In genomic region chr16:32078408-32078990, GRCm38 (mm10) we compare ENCODE assay signal across 8 mouse cellular contexts. TPM values are rescaled to one million over a fixed set of nuclear protein-coding genes. Genes with fewer than 3 reads are reported as not detected.
DNase-seq lines count a peak whose midpoint lies in the region; ATAC-seq and TF ChIP-seq lines count a peak whose summit lies in the region.

No protein-coding gene starts in this region.

- in situ Hi-C loops in CH12.LX (cut with MboI; ENCODE audit: low pct_ligation_motif_present, low pct_unique_long_range_greater_than_20kb, low sequenced_read_pairs) = no loop called here

- H3K27me3 ChIP-seq in CH12.LX (replicated peaks) = no peaks in the 10 kb centered on the region
- no peaks in the 10 kb centered on the region for H3K27me3 ChIP-seq in heart, embryonic 16.5 days (ENCODE audit: control insufficient read depth, insufficient read depth, low read length)
- H3K27me3 ChIP-seq in limb, embryonic 11.5 days (ENCODE audit: control insufficient read depth, insufficient read depth, low read length) = no peaks in the 10 kb centered on the region
- H3K27me3 ChIP-seq in midbrain, postnatal 0 days (ENCODE audit: insufficient read depth, low read length) = no peaks in the 10 kb centered on the region

- intact Hi-C loops in gastrocnemius, postnatal 14 days (cut with DNase I; ENCODE audit: low total_unique reads) = no loop called here

- under 1% methylated on average over 30 of the region's 30 CpGs for WGBS in heart, embryonic 16.5 days
- WGBS in limb, embryonic 11.5 days = under 1% methylated on average over 30 of the region's 30 CpGs
- under 1% methylated on average over 29 of the region's 30 CpGs for WGBS in midbrain, postnatal 0 days

- no peak for TF ChIP-seq EP300 in CH12.LX (IDR thresholded peaks at IDR 0.05; ENCODE audit: low read length)

- H3K4me1 ChIP-seq in CH12.LX (ENCODE audit: control insufficient read depth in 1 of 2, insufficient read depth in 2 of 2) = peaks cover 9 to 40% of the 10 kb centered on the region in 2 experiments
- H3K4me1 ChIP-seq in cortical plate, adult 2 months (ENCODE audit: control insufficient read depth, insufficient read depth, low read length) = peaks cover 3% of the 10 kb centered on the region; the same call in 1 of the 2 replicates
- H3K4me1 ChIP-seq in heart, embryonic 16.5 days (ENCODE audit: control insufficient read depth, insufficient read depth, low read length) = peaks cover 23% of the 10 kb centered on the region
- peaks cover 6% of the 10 kb centered on the region for H3K4me1 ChIP-seq in limb, embryonic 11.5 days (ENCODE audit: control insufficient read depth, insufficient read depth, low read length)
- H3K4me1 ChIP-seq in midbrain, postnatal 0 days (ENCODE audit: insufficient read depth, low read length) = peaks cover 9% of the 10 kb centered on the region; the same call in 1 of the 2 replicates

- H3K36me3 ChIP-seq in CH12.LX (replicated peaks in 1 of 2; ENCODE audit: control insufficient read depth in 1 of 2, insufficient read depth in 1 of 2, low read length in 1 of 2) = peaks cover 0 to 18% of the 10 kb centered on the region in 2 experiments
- no peaks in the 10 kb centered on the region for H3K36me3 ChIP-seq in heart, embryonic 16.5 days (ENCODE audit: control insufficient read depth, insufficient read depth)
- H3K36me3 ChIP-seq in limb, embryonic 11.5 days (ENCODE audit: control insufficient read depth, insufficient read depth, low read length) = no peaks in the 10 kb centered on the region
- H3K36me3 ChIP-seq in midbrain, postnatal 0 days (ENCODE audit: insufficient read depth, low read length) = peaks cover 3% of the 10 kb centered on the region; the same call in 1 of the 2 replicates

- ATAC-seq in heart, embryonic 16.5 days (replicated peaks; ENCODE audit: extremely low read depth, insufficient read depth, low FRiP score) = no peak
- no peak for ATAC-seq in limb, embryonic 11.5 days (ENCODE audit: insufficient number of reproducible peaks, low FRiP score, low TSS enrichment, low read depth)
- ATAC-seq in midbrain, postnatal 0 days (ENCODE audit: low FRiP score) = peak; percentile 71

- H3K27ac ChIP-seq in CH12.LX (ENCODE audit: insufficient read depth, low read depth) = peak overlapping the region; percentile 71
- H3K27ac ChIP-seq in cortical plate, adult 2 months (ENCODE audit: insufficient read depth, low read length) = peak overlapping the region; percentile 95; the same call in 1 of the 2 replicates
- H3K27ac ChIP-seq in heart, embryonic 16.5 days (ENCODE audit: low read length) = peak overlapping the region; percentile 98
- H3K27ac ChIP-seq in limb, embryonic 11.5 days (replicated peaks; ENCODE audit: low read depth, low read length) = peak overlapping the region; percentile 89
- peak overlapping the region; percentile 85 for H3K27ac ChIP-seq in midbrain, postnatal 0 days (ENCODE audit: low read depth, low read length)

- peaks cover 46% of the 10 kb centered on the region for H3K79me2 ChIP-seq in CH12.LX (replicated peaks; ENCODE audit: control insufficient read depth, extremely low read depth, insufficient read depth, poor library complexity, severe bottlenecking)

- TF ChIP-seq RAD21 in CH12.LX (IDR thresholded peaks at IDR 0.05; ENCODE audit: low read depth, low read length) = no peak

- TF ChIP-seq POLR2A in CH12.LX (IDR thresholded peaks at IDR 0.05; ENCODE audit: low read depth, low read length) = no peak
- TF ChIP-seq POLR2A in cortical plate, adult 2 months (IDR thresholded peaks at IDR 0.05; ENCODE audit: extremely low read depth, insufficient read depth, low read length) = no peak

- no peak for TF ChIP-seq CTCF in CH12.LX (conservative IDR thresholded peaks at IDR 0.05 in 1 of 2, IDR thresholded peaks at IDR 0.05 in 1 of 2; ENCODE audit: low read depth in 2 of 2, low read length in 2 of 2)
- no peak for TF ChIP-seq CTCF in cortical plate, adult 2 months (IDR thresholded peaks at IDR 0.05; ENCODE audit: extremely low read depth, insufficient read depth, low read length)
- no peak for TF ChIP-seq CTCF in midbrain, postnatal 0 days (IDR thresholded peaks at IDR 0.05)

- peak overlapping the region; percentile 88 for H3K9ac ChIP-seq in CH12.LX (ENCODE audit: insufficient read depth, low read depth)
- H3K9ac ChIP-seq in heart, embryonic 16.5 days (ENCODE audit: low read length) = peak overlapping the region; percentile 100
- peak overlapping the region; percentile 95 for H3K9ac ChIP-seq in limb, embryonic 11.5 days (ENCODE audit: low read length)
- H3K9ac ChIP-seq in midbrain, postnatal 0 days (replicated peaks; ENCODE audit: low read length, poor library complexity, severe bottlenecking) = peak overlapping the region; percentile 92

- dilution Hi-C loops in CH12.LX (cut with MboI; ENCODE audit: extremely low pct_ligation_motif_present, extremely low pct_unique_long_range_greater_than_20kb, low sequenced_read_pairs) = no loop called here

- H3K9me3 ChIP-seq in CH12.LX (replicated peaks; ENCODE audit: low read length) = no peaks in the 10 kb centered on the region
- no peaks in the 10 kb centered on the region for H3K9me3 ChIP-seq in heart, embryonic 16.5 days (replicated peaks; ENCODE audit: control insufficient read depth, low read length)
- H3K9me3 ChIP-seq in limb, embryonic 11.5 days (ENCODE audit: control insufficient read depth, low read length) = no peaks in the 10 kb centered on the region
- no peaks in the 10 kb centered on the region for H3K9me3 ChIP-seq in midbrain, postnatal 0 days (ENCODE audit: low read length)

- H3K4me3 ChIP-seq in CH12.LX (replicated peaks in 1 of 3; ENCODE audit: low read depth in 2 of 3, low read length in 2 of 3, poor library complexity in 1 of 3) = peak overlapping the region; percentile 68 to 87 (median 81)
- peak overlapping the region; percentile 94 for H3K4me3 ChIP-seq in cortical plate, adult 2 months (ENCODE audit: insufficient read depth, low read length)
- peak overlapping the region; percentile 87 for H3K4me3 ChIP-seq in heart, embryonic 16.5 days (ENCODE audit: low read length)
- peak overlapping the region; percentile 75 for H3K4me3 ChIP-seq in limb, embryonic 11.5 days (ENCODE audit: low read depth, low read length)
- H3K4me3 ChIP-seq in midbrain, postnatal 0 days (ENCODE audit: low read depth, low read length) = peak overlapping the region; percentile 100

- peak overlapping the region; percentile 100 for H3K4me2 ChIP-seq in CH12.LX (ENCODE audit: insufficient read depth, low read depth, poor library complexity, severe bottlenecking)
- peak overlapping the region; percentile 87 for H3K4me2 ChIP-seq in heart, embryonic 16.5 days (ENCODE audit: low read depth, low read length)
- peak overlapping the region; percentile 49 for H3K4me2 ChIP-seq in limb, embryonic 11.5 days (ENCODE audit: low read depth, severe bottlenecking)
- H3K4me2 ChIP-seq in midbrain, postnatal 0 days (ENCODE audit: low read depth, low read length, poor library complexity, severe bottlenecking) = peak overlapping the region; percentile 64

- DNase-seq in gastrocnemius, adult 8-10 months (ENCODE audit: low spot score in 2 of 2) = peak; percentile 12 to 28
- no peak for DNase-seq in gastrocnemius, postnatal 14 days
- DNase-seq in CH12.LX (ENCODE audit: extremely low read depth) = peak; percentile 54
- peak; percentile 75 for DNase-seq in limb, embryonic 11.5 days (ENCODE audit: low spot score)
- peak; percentile 43 for DNase-seq in midbrain, postnatal 0 days (ENCODE audit: low spot score)
- no peak for DNase-seq in gastrocnemius, postnatal 4 days (ENCODE audit: low spot score in 2 of 2)

TF ChIP-seq in CH12.LX, 34 proteins besides CTCF, POLR2A, EP300 and RAD21 (continues in another document):
- no peak for TF ChIP-seq GABPA (IDR thresholded peaks at IDR 0.05; ENCODE audit: insufficient replicate concordance, low read depth, low read length)
- TF ChIP-seq MXI1 (IDR thresholded peaks at IDR 0.05; ENCODE audit: low read depth, low read length) = peak; percentile 57; the same call in 1 of the 2 replicates

RNA-seq across cellular contexts. Expression of gene Pak2, which starts 0.6 kb away (rescaled TPM):
- 10 to 100 TPM; 11.8 to 14.2 (median 13.3) TPM for total RNA-seq in gastrocnemius, adult 8-10 months (2022)
- 10 to 100 TPM; 18.9 to 19.7 TPM for total RNA-seq in gastrocnemius, postnatal 14 days (2021)
- total RNA-seq in CH12.LX (2012; rRNA removed) = 37.2 and 43.5 TPM in 2 replicates
- 69.8 and 73.1 TPM in 2 replicates for total RNA-seq in CH12.LX (2014; rRNA removed)
- polyA plus RNA-seq in CH12.LX (2012; ENCODE audit: insufficient read length, low read depth) = 69.0 and 79.7 TPM in 2 replicates
- 15.7 and 17.7 TPM in 2 replicates for polyA plus RNA-seq in cortical plate, adult 2 months (2012; rRNA removed)
- polyA plus RNA-seq in heart, embryonic 16.5 days (2015; fragmentation: Nextera tagmentation; extraction: Ambion mirVana) = 23.9 and 26.5 TPM in 2 replicates
- 41.1 and 42.7 TPM in 2 replicates for polyA plus RNA-seq in limb, embryonic 11.5 days (2014; fragmentation: Nextera tagmentation; extraction: Ambion mirVana)
- 35.3 and 37.1 TPM in 2 replicates for total RNA-seq in midbrain, postnatal 0 days (2014; rRNA removed)
- polyA plus RNA-seq in midbrain, postnatal 0 days (2015; fragmentation: Nextera tagmentation; extraction: Ambion mirVana) = 23.0 and 26.0 TPM in 2 replicates
- 10 to 100 TPM; 36.2 to 38.1 TPM for total RNA-seq in gastrocnemius, postnatal 4 days (2021)

RNA-seq across cellular contexts. Expression of gene Pigx, which starts 21.0 kb away (rescaled TPM):
- total RNA-seq in gastrocnemius, adult 8-10 months (2022) = 10 to 100 TPM; 11.3 to 17.4 (median 11.7) TPM
- total RNA-seq in gastrocnemius, postnatal 14 days (2021) = 10 to 100 TPM; 12.3 to 12.9 TPM
- total RNA-seq in CH12.LX (2012; rRNA removed) = 47.1 and 48.1 TPM in 2 replicates
- 83.0 and 94.7 TPM in 2 replicates for total RNA-seq in CH12.LX (2014; rRNA removed)
- 46.4 and 48.1 TPM in 2 replicates for polyA plus RNA-seq in CH12.LX (2012; ENCODE audit: insufficient read length, low read depth)
- polyA plus RNA-seq in cortical plate, adult 2 months (2012; rRNA removed) = 27.9 and 32.6 TPM in 2 replicates
- polyA plus RNA-seq in heart, embryonic 16.5 days (2015; fragmentation: Nextera tagmentation; extraction: Ambion mirVana) = 63.6 and 73.0 TPM in 2 replicates
- 131 and 137 TPM in 2 replicates for polyA plus RNA-seq in limb, embryonic 11.5 days (2014; fragmentation: Nextera tagmentation; extraction: Ambion mirVana)
- total RNA-seq in midbrain, postnatal 0 days (2014; rRNA removed) = 38.8 and 53.2 TPM in 2 replicates
- polyA plus RNA-seq in midbrain, postnatal 0 days (2015; fragmentation: Nextera tagmentation; extraction: Ambion mirVana) = 90.4 and 91.3 TPM in 2 replicates
- 10 to 100 TPM; 21.5 to 22.9 TPM for total RNA-seq in gastrocnemius, postnatal 4 days (2021)

RNA-seq across cellular contexts. Expression of gene Cep19, which starts 21.1 kb away (rescaled TPM):
- total RNA-seq in gastrocnemius, adult 8-10 months (2022) = 10 to 100 TPM in 2 of 4 experiments, 1 to 10 TPM in 2; 9.5 to 11.1 (median 10.2) TPM
- 1 to 10 TPM; 6.1 to 7.6 TPM for total RNA-seq in gastrocnemius, postnatal 14 days (2021)
- 17.6 and 23.0 TPM in 2 replicates for total RNA-seq in CH12.LX (2012; rRNA removed)
- total RNA-seq in CH12.LX (2014; rRNA removed) = 31.3 and 37.3 TPM in 2 replicates
- polyA plus RNA-seq in CH12.LX (2012; ENCODE audit: insufficient read length, low read depth) = 29.4 and 34.9 TPM in 2 replicates
- polyA plus RNA-seq in cortical plate, adult 2 months (2012; rRNA removed) = 61.7 and 64.8 TPM in 2 replicates
- polyA plus RNA-seq in heart, embryonic 16.5 days (2015; fragmentation: Nextera tagmentation; extraction: Ambion mirVana) = 21.7 and 26.3 TPM in 2 replicates
- 38.2 and 44.3 TPM in 2 replicates for polyA plus RNA-seq in limb, embryonic 11.5 days (2014; fragmentation: Nextera tagmentation; extraction: Ambion mirVana)
- 29.9 and 34.7 TPM in 2 replicates for total RNA-seq in midbrain, postnatal 0 days (2014; rRNA removed)
- 54.3 and 57.3 TPM in 2 replicates for polyA plus RNA-seq in midbrain, postnatal 0 days (2015; fragmentation: Nextera tagmentation; extraction: Ambion mirVana)
- total RNA-seq in gastrocnemius, postnatal 4 days (2021) = 1 to 10 TPM; 8.0 TPM

Comparison
In these comparisons a context has a peak if more than half of its experiments do, and no peak if none do; other contexts are left out.
1. DNase-seq: peak in gastrocnemius, adult 8-10 months (2 of 2), CH12.LX (single experiment), limb, embryonic 11.5 days (single experiment) and midbrain, postnatal 0 days (single experiment); none in gastrocnemius, postnatal 14 days (single experiment) and gastrocnemius, postnatal 4 days (0 of 2).
2. H3K4me2 ChIP-seq: peak in every context shown above with its lines; median percentile 100 in CH12.LX; 87 in heart, embryonic 16.5 days; 64 in midbrain, postnatal 0 days; 49 in limb, embryonic 11.5 days.
3. Peak in every context shown above with its lines, with median percentiles within 50 percentile points of each other: H3K27ac ChIP-seq, H3K4me3 ChIP-seq and H3K9ac ChIP-seq.